Mouse (Mus musculus) embryonic facial prominence, embryonic 12.5 days (tissue): ENCODE measurements around the gene Hspa5. TPM values are rescaled to one million over a fixed set of nuclear protein-coding genes. Genes with fewer than 3 reads are reported as not detected.
A peak's percentile ranks its signal among the peaks of the same experiment; 100 is the strongest.

ENCODE experiments used
- ATAC-seq: fragments of 200-750 bp; cut with Nextera tagmentation; 2 replicates; pipeline ENCODE4 v1.8.0; 2017; ENCODE audit not compliant: insufficient number of reproducible peaks, insufficient read depth, low FRiP score, low TSS enrichment
- H3K27ac ChIP-seq: fragments of 300-500 bp; sonication (generic); 2 replicates; pipeline ENCODE4 v1.5.1; 2016; ENCODE audit warnings: mild to moderate bottlenecking
- H3K27me3 ChIP-seq: fragments of 300-500 bp; sonication (generic); 2 replicates; pipeline ENCODE4 v1.6.1; 2016; ENCODE audit warnings: mild to moderate bottlenecking, moderate library complexity
- H3K36me3 ChIP-seq: fragments of 300-500 bp; sonication (generic); 2 replicates; pipeline ENCODE4 v1.6.1; 2016; ENCODE audit warnings: mild to moderate bottlenecking
- H3K4me1 ChIP-seq: fragments of 300-500 bp; sonication (generic); 2 replicates; pipeline ENCODE4 v1.6.1; 2016
- H3K4me2 ChIP-seq: fragments of 300-500 bp; sonication (generic); replicated peaks from 2 replicates; pipeline ENCODE4 v1.6.1; 2016; ENCODE audit warnings: mild to moderate bottlenecking, moderate library complexity
- H3K4me3 ChIP-seq: fragments of 300-500 bp; sonication (generic); 2 replicates; pipeline ENCODE4 v1.5.1; 2016; ENCODE audit warnings: mild to moderate bottlenecking
- H3K9ac ChIP-seq: fragments of 300-500 bp; sonication (generic); 2 replicates; pipeline ENCODE4 v1.6.1; 2016; ENCODE audit warnings: mild to moderate bottlenecking, moderate library complexity
- H3K9me3 ChIP-seq: fragments of 300-500 bp; sonication (generic); 2 replicates; pipeline ENCODE4 v1.6.1; 2016; ENCODE audit warnings: mild to moderate bottlenecking, moderate library complexity
- WGBS: fragments of 180-500 bp; shearing (Covaris S2); methylation state at CpG from one replicate; pipeline ENCODE4 v1.1.7; 2016; 5-methylcytosine and 5-hydroxymethylcytosine counted together
- polyA plus RNA-seq: library from polyadenylated mRNA; unstranded; fragments of >200 nt; fragmentation: Nextera tagmentation; extraction: Ambion mirVana; gene quantifications from 2 replicates; pipeline ENCODE4 v1.2.1, GENCODE M21; 2016

Gene Hspa5
- 874 and 888 TPM in 2 replicates for polyA plus RNA-seq

GRCm38 (mm10) chr2:34771368-34772226, at the start of gene Hspa5:
Gene Hspa5 (plus strand): TSS chr2:34771970.
- peak within 1 kb of the TSS; percentile 89 for H3K27ac ChIP-seq
- WGBS = under 1% methylated on average over 60 of the region's 60 CpGs
- peak within 1 kb of the TSS; percentile 96 for H3K9ac ChIP-seq
- H3K36me3 ChIP-seq = peaks cover 33% of the 10 kb centered on the region
- H3K4me3 ChIP-seq = peak within 1 kb of the TSS; percentile 90
- H3K27me3 ChIP-seq = no peaks in the 10 kb centered on the region
- H3K9me3 ChIP-seq = 0 out of 2 replicates have a peak, but pooled peaks cover 5% of the 10 kb centered on the region
- ATAC-seq = peak; percentile 98
- peak within 1 kb of the TSS; percentile 68 for H3K4me2 ChIP-seq
- peaks cover 42% of the 10 kb centered on the region for H3K4me1 ChIP-seq

DNA sequence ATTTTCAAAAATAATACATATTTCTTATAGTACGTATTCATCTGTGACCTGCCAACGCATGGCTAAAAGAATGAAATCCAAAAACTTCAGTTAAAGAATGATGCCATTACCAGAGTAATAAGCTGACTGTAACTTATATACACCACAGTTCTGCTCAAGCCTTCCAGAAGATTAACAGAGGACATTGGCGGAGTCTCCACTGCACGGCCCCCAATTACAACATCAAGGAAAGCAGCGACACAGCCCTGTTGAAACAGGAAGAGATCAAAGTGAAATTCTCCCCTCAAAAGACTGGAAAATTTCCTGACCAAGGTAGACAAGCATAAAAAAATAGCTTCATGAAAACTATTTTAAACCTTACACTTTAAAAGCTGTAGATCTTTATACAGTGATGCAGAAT, 46.5 kb upstream of the Hspa5 start:
- 96% methylated on average over 5 of the region's 5 CpGs for WGBS
- Histone ChIP-seq H3K9me3 (no peaks in the 10 kb centered on the region), H3K9ac (no peak overlapping the region), H3K27me3 (no peaks in the 10 kb centered on the region), H3K4me1 (no peaks in the 10 kb centered on the region), H3K4me2 (no peak overlapping the region), H3K4me3 (no peak overlapping the region), H3K36me3 (peaks cover 51% of the 10 kb centered on the region), H3K27ac (no peak overlapping the region)
- no peak for ATAC-seq

DNA sequence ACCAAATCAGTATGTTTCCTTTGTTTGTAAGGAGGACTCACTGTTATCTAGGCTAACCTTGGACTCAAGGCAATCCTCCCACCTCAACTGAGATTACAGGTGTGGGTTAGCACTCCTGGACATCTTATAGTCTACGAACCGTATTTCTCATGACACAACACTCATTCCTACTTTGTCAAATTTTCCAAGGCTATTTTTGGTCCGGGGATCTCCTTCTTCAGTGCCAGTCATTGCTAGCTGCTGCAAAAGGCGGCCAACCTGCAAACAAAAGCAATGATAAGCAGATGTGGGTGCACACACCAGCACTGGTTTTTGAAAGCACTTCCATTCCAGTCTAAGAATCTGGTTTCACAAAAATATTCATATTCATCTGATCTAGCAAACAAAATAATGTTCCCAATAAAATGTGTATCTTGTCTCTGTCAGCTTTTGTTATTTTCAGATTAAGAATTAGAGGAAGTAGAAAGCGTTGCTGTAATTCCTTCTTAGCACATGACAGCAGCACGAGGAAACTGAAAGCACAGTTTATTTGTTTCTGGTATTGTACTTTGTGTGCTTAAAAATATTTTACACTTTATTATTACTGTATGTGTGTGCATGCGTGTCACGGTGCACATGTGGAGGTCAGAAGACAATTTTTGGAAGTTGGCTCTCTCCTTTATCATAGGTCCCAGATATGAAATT, 44.6 kb upstream of the Hspa5 start:
- H3K4me2 ChIP-seq = no peak overlapping the region
- H3K9me3 ChIP-seq = no peaks in the 10 kb centered on the region
- WGBS = 94% methylated on average over 8 of the region's 8 CpGs
- peaks cover 48% of the 10 kb centered on the region for H3K36me3 ChIP-seq
- H3K4me3 ChIP-seq = no peak overlapping the region
- H3K27me3 ChIP-seq = no peaks in the 10 kb centered on the region
- ATAC-seq = no peak
- H3K4me1 ChIP-seq = no peaks in the 10 kb centered on the region
- no peak overlapping the region for H3K27ac ChIP-seq
- H3K9ac ChIP-seq = no peak overlapping the region

GRCm38 (mm10) chr2:34736626-34737025, 35.1 kb upstream of the Hspa5 start:
- peaks cover 5% of the 10 kb centered on the region; the same call in 1 of the 2 replicates for H3K36me3 ChIP-seq
- H3K9ac ChIP-seq = no peak overlapping the region
- no peak overlapping the region for H3K4me2 ChIP-seq
- no peak for ATAC-seq
- no peak overlapping the region for H3K27ac ChIP-seq
- WGBS = 83% methylated on average over 1 of the region's 1 CpGs
- no peaks in the 10 kb centered on the region for H3K9me3 ChIP-seq
- no peaks in the 10 kb centered on the region for H3K4me1 ChIP-seq
- H3K4me3 ChIP-seq = no peak overlapping the region
- H3K27me3 ChIP-seq = no peaks in the 10 kb centered on the region

GRCm38 (mm10) chr2:34737911-34738310, 33.9 kb upstream of the Hspa5 start:
- H3K4me2 ChIP-seq = no peak overlapping the region
- H3K9ac ChIP-seq = no peak overlapping the region
- ATAC-seq = no peak
- no peaks in the 10 kb centered on the region for H3K27me3 ChIP-seq
- H3K36me3 ChIP-seq = peaks cover 8% of the 10 kb centered on the region; the same call in 1 of the 2 replicates
- no peaks in the 10 kb centered on the region for H3K4me1 ChIP-seq
- H3K27ac ChIP-seq = no peak overlapping the region
- 44% methylated on average over 1 of the region's 1 CpGs for WGBS
- no peak overlapping the region for H3K4me3 ChIP-seq
- H3K9me3 ChIP-seq = no peaks in the 10 kb centered on the region

DNA sequence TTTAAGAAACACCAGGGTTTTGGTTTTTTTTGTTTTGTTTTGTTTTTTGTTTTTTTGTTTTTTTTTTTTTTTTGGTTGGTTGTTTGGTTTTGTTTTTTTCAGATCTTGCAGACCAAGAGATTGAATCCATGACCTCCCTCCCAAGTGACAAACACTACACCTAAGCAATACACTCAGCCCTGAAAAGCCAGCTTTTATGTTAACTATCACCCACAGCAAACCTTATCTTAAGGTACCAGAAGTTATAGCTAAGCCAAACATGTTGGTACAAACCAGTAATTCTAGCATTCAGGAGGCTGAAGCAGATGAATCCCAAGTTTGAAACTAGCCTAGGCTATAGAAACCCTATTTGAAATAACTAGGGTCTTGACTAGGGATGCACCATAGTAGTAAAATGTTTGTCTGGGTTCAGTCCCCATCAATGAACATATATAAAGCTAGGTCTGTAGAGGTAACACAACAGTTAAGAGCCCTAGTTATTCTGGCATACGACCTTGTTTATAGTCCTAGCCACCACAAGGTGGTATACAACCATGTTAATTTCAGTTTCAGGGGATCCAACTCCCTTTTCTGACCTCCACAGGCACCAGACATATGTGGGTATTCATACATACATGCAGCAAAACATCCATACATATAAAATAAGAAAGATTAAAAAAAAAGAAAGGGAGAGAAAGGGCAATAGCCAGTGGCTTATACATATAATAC, 31.9 kb upstream of the Hspa5 start:
- no peaks in the 10 kb centered on the region for H3K4me1 ChIP-seq
- 87% methylated on average over 1 of the region's 1 CpGs for WGBS
- H3K9me3 ChIP-seq = no peaks in the 10 kb centered on the region
- ATAC-seq = no peak
- H3K9ac ChIP-seq = no peak overlapping the region
- peaks cover 7% of the 10 kb centered on the region; the same call in 1 of the 2 replicates for H3K36me3 ChIP-seq
- no peak overlapping the region for H3K27ac ChIP-seq
- H3K4me3 ChIP-seq = no peak overlapping the region
- H3K27me3 ChIP-seq = no peaks in the 10 kb centered on the region
- no peak overlapping the region for H3K4me2 ChIP-seq

DNA sequence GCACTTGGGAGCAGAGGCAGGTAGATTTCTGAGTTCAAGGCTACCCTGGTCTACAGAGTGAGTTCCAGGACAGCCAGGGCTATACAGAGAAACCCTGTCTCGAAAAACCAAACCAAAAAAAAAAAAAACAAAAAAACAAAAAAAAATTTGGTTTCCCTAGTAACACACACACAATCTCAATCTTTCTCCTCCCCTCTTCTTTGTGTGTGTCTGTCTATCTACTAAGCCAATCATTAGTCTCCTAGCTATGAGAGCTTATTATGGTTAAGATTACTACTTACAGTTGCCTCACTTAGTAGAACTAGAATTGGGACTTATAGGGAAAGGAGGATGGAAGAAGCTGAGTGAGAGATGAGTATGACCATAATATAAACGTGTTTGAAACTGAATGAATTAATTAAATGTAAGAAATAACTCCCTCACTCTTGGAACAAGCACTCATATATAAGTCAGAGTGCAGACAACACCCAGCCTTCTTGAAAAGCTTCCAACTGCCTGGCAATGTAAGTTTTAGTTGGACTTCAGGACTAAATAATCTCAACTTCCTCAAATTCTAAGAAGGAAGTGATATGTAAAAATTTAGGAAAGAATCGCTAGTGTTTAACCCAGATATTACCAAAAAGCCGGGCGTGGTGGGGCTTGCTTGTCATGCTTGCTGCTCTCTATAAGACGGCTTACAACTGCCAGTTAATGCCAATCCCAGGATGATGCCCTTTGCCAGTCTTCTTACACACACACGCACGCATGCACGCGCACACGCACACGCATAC, 30.2 kb upstream of the Hspa5 start:
- no peak for ATAC-seq
- Histone ChIP-seq H3K27me3 (no peaks in the 10 kb centered on the region), H3K4me2 (no peak overlapping the region), H3K4me1 (no peaks in the 10 kb centered on the region), H3K9me3 (no peaks in the 10 kb centered on the region), H3K9ac (no peak overlapping the region), H3K27ac (no peak overlapping the region), H3K36me3 (peaks cover 12% of the 10 kb centered on the region; the same call in 1 of the 2 replicates), H3K4me3 (no peak overlapping the region)
- WGBS = 92% methylated on average over 12 of the region's 12 CpGs

GRCm38 (mm10) chr2:34742675-34743074, 29.1 kb upstream of the Hspa5 start:
- WGBS = 94% methylated on average over 8 of the region's 8 CpGs
- Histone ChIP-seq H3K9me3 (no peaks in the 10 kb centered on the region), H3K4me3 (no peak overlapping the region), H3K27me3 (no peaks in the 10 kb centered on the region), H3K27ac (no peak overlapping the region), H3K9ac (no peak overlapping the region), H3K4me1 (no peaks in the 10 kb centered on the region), H3K36me3 (peaks cover 12% of the 10 kb centered on the region; the same call in 1 of the 2 replicates), H3K4me2 (no peak overlapping the region)
- ATAC-seq = no peak

GRCm38 (mm10) chr2:34744476-34744875, 27.3 kb upstream of the Hspa5 start:
- Histone ChIP-seq H3K4me2 (no peak overlapping the region), H3K9ac (no peak overlapping the region), H3K36me3 (peaks cover 12% of the 10 kb centered on the region; the same call in 1 of the 2 replicates), H3K27ac (no peak overlapping the region), H3K4me1 (no peaks in the 10 kb centered on the region), H3K4me3 (no peak overlapping the region), H3K27me3 (no peaks in the 10 kb centered on the region), H3K9me3 (no peaks in the 10 kb centered on the region)
- 93% methylated on average over 8 of the region's 8 CpGs for WGBS
- ATAC-seq = no peak

- WGBS = 91% methylated on average over 2 of the region's 2 CpGs
- peaks cover 12% of the 10 kb centered on the region; the same call in 1 of the 2 replicates for H3K36me3 ChIP-seq
- no peak for ATAC-seq
Observed at GRCm38 (mm10) chr2:34745673-34746072, 26.1 kb upstream of the Hspa5 start.

GRCm38 (mm10) chr2:34748479-34748878, 23.3 kb upstream of the Hspa5 start:
- WGBS = 93% methylated on average over 4 of the region's 4 CpGs
- Histone ChIP-seq H3K4me2 (no peak overlapping the region), H3K9ac (no peak overlapping the region), H3K9me3 (no peaks in the 10 kb centered on the region), H3K4me1 (peaks cover 3% of the 10 kb centered on the region; the same call in 1 of the 2 replicates), H3K36me3 (peaks cover 8% of the 10 kb centered on the region; the same call in 1 of the 2 replicates), H3K27ac (no peak overlapping the region), H3K27me3 (no peaks in the 10 kb centered on the region), H3K4me3 (no peak overlapping the region)
- no peak for ATAC-seq

More at GRCm38 (mm10) chr2:34745673-34746072, 26.1 kb upstream of the Hspa5 start:
- no peak overlapping the region for H3K9ac ChIP-seq
- no peaks in the 10 kb centered on the region for H3K4me1 ChIP-seq
- no peak overlapping the region for H3K4me2 ChIP-seq
- H3K27ac ChIP-seq = no peak overlapping the region
- H3K9me3 ChIP-seq = no peaks in the 10 kb centered on the region
- no peak overlapping the region for H3K4me3 ChIP-seq
- H3K27me3 ChIP-seq = no peaks in the 10 kb centered on the region
